Mouse (Mus musculus) lung, adult 18-20 months (tissue): ENCODE results near the gene Tmem116.

Source experiments
- DNase-seq, 2 experiments: peaks; one replicate each; pipeline ENCODE4 v3.0.0; 2022; ENCODE audit warnings: mixed read lengths in 2 of 2

The Tmem116 gene

GRCm38 (mm10) chr5:121451644-121452025, at the start of gene Tmem116:
Tmem116 (plus strand) TSS chr5:121451893.
- DNase-seq, result peak; percentile 38 to 41

GRCm38 (mm10) chr5:121407856-121408255, 43.8 kb upstream of the Tmem116 start:
- DNase-seq, result no peak

GRCm38 (mm10) chr5:121410975-121411374, 40.7 kb upstream of the Tmem116 start:
- DNase-seq, result no peak

- no peak for DNase-seq
Observed at GRCm38 (mm10) chr5:121420721-121421120, 31.0 kb upstream of the Tmem116 start.

GRCm38 (mm10) chr5:121422787-121423186, 28.9 kb upstream of the Tmem116 start:
- no peak for DNase-seq

- DNase-seq, result no peak
Observed at GRCm38 (mm10) chr5:121423297-121423696, 28.4 kb upstream of the Tmem116 start.

- DNase-seq, result no peak
Observed at GRCm38 (mm10) chr5:121428954-121429353, 22.7 kb upstream of the Tmem116 start.

- DNase-seq, result no peak
Observed at GRCm38 (mm10) chr5:121438131-121438530, 13.6 kb upstream of the Tmem116 start.

GRCm38 (mm10) chr5:121438756-121439155, 12.9 kb upstream of the Tmem116 start:
- no peak for DNase-seq

- DNase-seq, result peak in 1 of 2 experiments; percentile 23
Observed at GRCm38 (mm10) chr5:121443548-121443947, 8.1 kb upstream of the Tmem116 start.

- DNase-seq, result no peak
Observed at GRCm38 (mm10) chr5:121444870-121445269, 6.8 kb upstream of the Tmem116 start.

- no peak for DNase-seq
Observed at GRCm38 (mm10) chr5:121448450-121448849, 3.2 kb upstream of the Tmem116 start.

- peak; percentile 48 to 66 for DNase-seq
Observed at GRCm38 (mm10) chr5:121449976-121450375, 1.7 kb upstream of the Tmem116 start.

GRCm38 (mm10) chr5:121450476-121450875, 1.2 kb upstream of the Tmem116 start:
- DNase-seq, result no peak

GRCm38 (mm10) chr5:121451203-121451602, 490 bp upstream of the Tmem116 start:
- DNase-seq, result peak; percentile 18 to 22

GRCm38 (mm10) chr5:121452026-121452869, 555 bp downstream of the Tmem116 start, which contains the start of gene Erp29:
Erp29 (minus strand) TSS chr5:121452506.
- peak; percentile 97 to 98 for DNase-seq

- no peak for DNase-seq
Observed at GRCm38 (mm10) chr5:121452906-121453305, 1.2 kb downstream of the Tmem116 start.

- peak; percentile 36 to 53 for DNase-seq
Observed at GRCm38 (mm10) chr5:121453743-121454502, 2.2 kb downstream of the Tmem116 start.

- peak in 1 of 2 experiments; percentile 50 for DNase-seq
Observed at GRCm38 (mm10) chr5:121454503-121454782, 2.8 kb downstream of the Tmem116 start.

- DNase-seq, result no peak
Observed at GRCm38 (mm10) chr5:121455510-121456265, 4.0 kb downstream of the Tmem116 start.

GRCm38 (mm10) chr5:121461339-121462170, 9.9 kb downstream of the Tmem116 start:
- no peak for DNase-seq

- no peak for DNase-seq
Observed at GRCm38 (mm10) chr5:121462171-121462502, 10.4 kb downstream of the Tmem116 start.
